Mouse (Mus musculus) central nervous system, embryonic 11.5 days (tissue): ENCODE data around the gene Shroom2. TPM values are rescaled to one million over a fixed set of nuclear protein-coding genes. Genes with fewer than 3 reads are reported as not detected.

Experiments
- polyA plus RNA-seq: library from polyadenylated mRNA; depleted of rRNA; stranded (reverse); fragments of >200 nt; gene quantifications from 2 replicates; pipeline ENCODE4 v1.2.3, GENCODE M21; 2012; rRNA removed

The Shroom2 gene
- 4.7 and 10.1 TPM in 2 replicates for polyA plus RNA-seq

GRCm38 (mm10) chrX:152768891-152769599 is at the start of gene Shroom2:
TSS of gene Shroom2 (minus strand) at chrX:152769465.

GRCm38 (mm10) chrX:152781720-152782403 is 12.6 kb upstream of the Shroom2 start, which contains the start of gene Gpr143:
TSS of gene Gpr143 (plus strand) at chrX:152781921.

GRCm38 (mm10) chrX:152563034-152563433 is 206.2 kb downstream of the Shroom2 start, which contains the start of gene Cldn34a:
TSS of gene Cldn34a (plus strand) at chrX:152563334.

Other genes with a start within 250 kb of the Shroom2 start
- gene Cldn34a, start 206.1 kb downstream of the Shroom2 start, polyA plus RNA-seq, result not detected in 2 replicates
- 0.05 and 0.19 TPM in 2 replicates for gene Gpr143, start 12.5 kb upstream of the Shroom2 start, polyA plus RNA-seq
- gene Usp51, start 237.0 kb upstream of the Shroom2 start, polyA plus RNA-seq, result 2.2 and 3.4 TPM in 2 replicates